Mouse (Mus musculus): ENCODE data around the gene Gm20388. TPM values are rescaled to one million over a fixed set of nuclear protein-coding genes. Genes with fewer than 3 reads are reported as not detected.

Gm20388 gene
- total RNA-seq, 2 experiments from 2014 or later, result 18.6 TPM; not detected in 1

DNA sequence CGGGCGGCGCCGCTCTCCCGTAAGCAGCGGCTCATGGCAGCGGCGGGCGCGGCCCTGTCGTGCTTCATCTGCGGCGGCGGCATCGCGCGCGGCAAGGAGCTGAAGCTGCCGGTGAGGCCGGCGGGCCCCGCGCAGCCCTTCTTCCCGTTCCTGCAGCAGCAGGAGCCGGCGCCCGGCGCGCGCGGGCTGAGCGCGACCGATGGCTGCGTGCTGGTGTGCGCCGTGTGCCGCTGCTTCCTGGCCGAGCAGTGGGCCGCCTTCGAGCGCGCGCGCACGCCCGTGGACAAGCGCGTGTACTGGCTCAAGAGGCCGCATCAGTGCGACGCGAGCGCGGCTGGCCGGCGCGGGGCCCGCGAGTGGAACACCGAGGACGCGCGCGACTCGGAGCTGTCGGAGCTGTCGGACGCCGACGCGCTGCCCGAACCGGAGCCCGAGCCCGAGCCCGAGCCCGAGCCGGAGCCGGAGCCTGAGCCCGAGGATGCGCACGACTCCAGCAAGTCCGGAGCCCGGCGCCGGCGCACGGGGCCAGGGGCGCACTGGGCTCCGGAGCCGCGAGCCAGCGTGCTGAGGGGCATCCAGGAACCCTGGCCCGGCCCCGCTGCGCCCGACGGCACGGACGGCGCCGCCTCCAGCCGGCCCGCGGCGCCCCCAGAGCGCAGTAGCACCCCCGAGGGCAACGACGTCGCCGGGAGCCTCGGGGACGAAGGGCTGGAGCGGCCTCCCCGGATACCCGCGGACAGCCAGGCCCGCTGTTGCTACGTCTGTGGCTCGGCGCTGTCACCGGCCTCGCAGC is 318.3 kb downstream of the Gm20388 start:
- peak; percentile 62 to 72 for DNase-seq (ENCODE audit: low spot score in 2 of 2)
- intact Hi-C loops (cut with DNase I), result loop anchor here (5.0 kb wide), 1 partner anchor 38 kb away; no protein-coding TSS in a partner anchor

DNA sequence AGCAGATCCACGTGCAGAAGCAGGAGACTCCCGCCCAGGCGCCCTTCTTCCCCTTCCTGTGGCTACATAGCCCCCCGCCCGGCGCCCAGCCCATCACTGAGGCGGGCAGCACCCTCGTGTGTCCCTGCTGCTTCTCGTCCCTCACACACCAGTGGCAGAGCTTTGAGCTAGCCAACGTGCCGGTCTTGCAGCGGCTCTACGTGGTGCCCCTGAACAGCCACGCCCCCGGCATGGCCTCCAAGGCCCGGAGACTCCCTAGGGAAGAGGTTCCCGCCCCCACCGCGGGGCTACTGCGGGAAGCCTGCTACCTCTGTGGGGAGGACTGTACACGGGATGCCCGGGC is 318.9 kb downstream of the Gm20388 start:
- intact Hi-C loops (cut with DNase I), result loop anchor here (5.0 kb wide), 1 partner anchor 38 kb away; no protein-coding TSS in a partner anchor
- no peak for DNase-seq (ENCODE audit: low spot score in 2 of 2)

DNA sequence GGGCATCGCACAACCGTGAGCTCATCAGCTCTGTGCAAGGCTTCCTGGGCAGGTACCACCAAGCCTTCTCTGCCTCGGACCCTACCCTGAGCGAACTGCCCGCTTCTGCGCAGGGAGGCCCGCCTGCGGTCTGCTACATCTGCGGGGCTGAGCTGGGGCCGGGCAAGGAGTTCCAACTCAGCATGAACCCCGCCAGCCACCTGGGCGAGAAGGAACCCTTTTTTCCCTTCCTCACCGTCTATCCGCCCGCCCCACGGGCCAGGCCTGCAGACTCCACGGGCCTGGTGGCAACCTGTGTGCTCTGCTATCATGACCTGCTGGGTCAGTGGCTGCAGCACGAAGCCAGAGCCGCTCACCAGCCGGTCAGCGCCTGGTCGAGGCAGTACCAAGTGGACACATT is 319.4 kb downstream of the Gm20388 start:
- no peak for DNase-seq (ENCODE audit: low spot score in 2 of 2)
- intact Hi-C loops (cut with DNase I), result no loop called here

DNA sequence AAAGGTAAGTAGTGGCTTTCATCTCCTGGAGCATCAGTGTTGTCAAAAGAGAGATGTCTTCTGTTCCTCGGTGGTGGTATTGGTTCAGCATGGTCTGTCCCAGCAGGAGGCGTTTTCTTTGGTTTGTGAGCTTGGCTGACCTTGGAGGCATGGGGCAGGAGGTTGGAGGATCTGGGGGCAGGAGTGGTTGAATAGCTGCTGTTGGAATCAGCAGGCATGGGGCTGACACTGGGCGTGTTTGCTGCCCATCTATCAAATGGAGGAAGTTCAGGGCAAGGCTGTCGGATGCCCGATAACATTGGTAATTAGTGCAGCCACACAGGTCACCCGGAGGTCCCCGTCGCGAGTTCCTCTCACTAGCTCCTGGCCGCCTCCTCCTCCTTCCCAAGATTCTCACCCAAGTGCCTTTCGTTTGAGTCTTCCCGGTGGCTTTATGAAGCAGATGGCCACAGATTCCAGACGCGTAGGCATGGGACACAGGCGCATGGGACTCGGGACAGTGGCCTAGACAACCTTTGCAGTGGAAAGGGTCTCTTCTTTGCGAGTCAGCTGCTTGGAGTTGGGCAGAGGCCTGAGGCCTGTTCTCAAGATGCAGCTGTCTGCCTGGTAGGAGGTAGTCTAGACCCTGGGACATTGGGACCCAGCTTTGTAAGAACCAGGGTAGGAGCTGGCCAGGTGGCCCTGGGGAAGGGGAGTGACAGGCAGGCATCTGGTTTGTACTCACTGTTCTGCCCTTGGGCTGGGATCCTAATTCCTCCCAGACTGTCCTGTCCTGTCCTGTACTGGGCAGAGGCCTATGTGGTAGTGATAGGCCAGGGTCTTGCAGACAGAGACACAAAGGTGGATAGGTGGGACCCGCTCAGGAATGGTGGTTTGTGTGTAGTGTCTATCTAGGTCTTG is 320.3 kb downstream of the Gm20388 start:
- intact Hi-C loops (cut with DNase I), result no loop called here
- DNase-seq (ENCODE audit: low spot score in 2 of 2), result no peak

DNA sequence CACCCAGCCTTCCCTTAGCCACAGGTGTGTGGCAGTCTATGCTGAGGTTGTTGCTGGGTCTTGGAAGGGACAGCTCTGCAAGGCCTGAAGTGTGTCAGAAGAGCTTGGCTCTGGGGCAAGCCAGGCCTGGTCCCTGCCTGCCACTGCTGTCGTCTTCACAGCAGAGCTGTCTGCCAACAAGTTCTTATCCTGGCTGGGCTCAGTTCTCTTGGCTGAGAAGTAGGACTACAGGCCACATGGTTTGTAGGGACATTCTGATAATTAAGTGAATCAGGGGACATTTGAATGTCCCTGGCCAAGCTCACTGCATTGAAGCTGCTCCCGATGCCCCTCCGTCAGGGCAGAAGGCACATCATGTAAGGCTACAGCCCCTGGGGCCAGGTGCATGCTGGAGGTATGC is 321.2 kb downstream of the Gm20388 start:
- intact Hi-C loops (cut with DNase I), result no loop called here
- no peak for DNase-seq (ENCODE audit: low spot score in 2 of 2)

DNA sequence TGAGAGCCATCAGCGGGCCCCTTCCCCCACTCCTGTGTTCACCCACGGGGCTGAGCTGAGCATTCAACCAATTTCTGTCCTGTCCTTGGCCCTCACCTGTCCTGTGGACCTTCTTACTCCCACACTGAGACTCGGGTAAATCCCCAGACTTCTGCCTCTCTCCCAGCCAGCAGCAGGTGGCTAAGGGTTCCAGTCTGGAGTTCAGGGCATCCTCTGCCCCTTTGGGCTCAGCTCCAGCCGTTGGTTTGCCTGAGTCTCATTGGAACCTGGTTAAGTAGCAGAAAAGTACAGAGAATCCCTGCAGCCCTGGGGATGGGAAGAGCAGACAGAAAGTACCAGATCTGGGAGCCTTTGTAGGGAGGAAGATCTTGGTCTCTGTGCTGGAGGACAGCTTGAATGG is 321.8 kb downstream of the Gm20388 start:
- DNase-seq (ENCODE audit: low spot score in 2 of 2), result no peak
- intact Hi-C loops (cut with DNase I), result no loop called here

DNA sequence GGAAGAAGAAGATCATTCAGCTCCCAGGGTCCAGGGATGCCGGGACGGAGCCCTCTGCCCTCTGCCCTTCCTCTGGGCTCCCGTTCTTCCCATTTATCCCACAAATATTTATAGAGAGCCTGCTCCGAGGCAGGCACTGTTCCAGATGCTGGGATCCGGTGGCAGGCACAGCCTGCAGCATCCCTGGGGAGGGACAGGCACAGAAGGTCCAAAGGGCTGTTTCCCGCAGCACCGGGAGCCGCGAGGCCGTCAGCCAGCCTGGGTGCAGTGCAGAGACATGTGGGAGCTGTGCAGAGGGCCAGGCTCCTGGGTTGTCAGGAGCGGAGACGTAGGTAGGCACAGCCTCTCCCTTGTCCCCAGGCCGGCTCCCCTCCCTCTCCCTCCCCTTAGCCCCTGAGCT is 322.3 kb downstream of the Gm20388 start:
- intact Hi-C loops (cut with DNase I), result no loop called here
- DNase-seq (ENCODE audit: low spot score in 2 of 2), result no peak

DNA sequence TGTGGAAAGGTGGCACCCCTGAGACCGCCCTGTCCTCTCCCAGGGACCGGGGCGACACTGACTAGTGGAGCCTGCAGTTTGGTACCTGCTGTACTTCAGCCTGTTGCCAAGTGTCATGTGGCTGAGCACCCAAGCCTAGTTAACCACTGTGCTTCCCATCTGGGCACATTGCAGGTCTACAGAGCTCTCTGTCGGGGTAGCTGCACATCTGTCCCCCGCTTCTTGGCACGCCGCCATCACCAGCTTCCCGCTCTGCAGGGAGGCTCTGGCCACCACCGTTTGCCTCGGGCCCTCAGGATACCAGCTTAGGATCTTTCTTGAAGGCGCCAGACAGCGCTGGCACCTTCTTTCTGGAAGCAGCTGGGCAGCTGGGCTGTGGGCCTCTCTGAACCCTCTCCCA is 323.8 kb downstream of the Gm20388 start:
- intact Hi-C loops (cut with DNase I), result no loop called here
- peak in 1 of 2 experiments; percentile 21 for DNase-seq (ENCODE audit: low spot score in 2 of 2)

DNA sequence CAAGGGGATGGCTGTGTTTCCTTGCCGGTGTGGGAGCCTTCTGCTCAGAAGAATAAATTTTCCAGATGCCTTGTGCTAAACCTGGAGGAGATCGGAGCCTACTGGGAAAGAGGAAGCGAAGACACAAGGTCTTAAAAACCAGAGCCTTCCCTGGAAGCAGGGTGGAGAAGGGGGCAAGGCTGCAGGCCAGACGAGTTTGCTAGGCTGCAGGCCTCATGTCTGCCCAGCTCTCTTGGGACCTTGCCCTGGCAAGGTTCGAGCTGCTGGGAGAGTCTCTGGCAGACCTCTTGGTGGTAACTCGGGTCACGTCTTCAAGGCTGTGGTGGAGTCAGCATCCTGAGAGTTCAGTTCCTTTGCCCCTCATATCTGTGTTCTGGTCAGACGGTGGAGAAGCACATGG is 324.2 kb downstream of the Gm20388 start:
- intact Hi-C loops (cut with DNase I), result no loop called here
- DNase-seq (ENCODE audit: low spot score in 2 of 2), result no peak

DNA sequence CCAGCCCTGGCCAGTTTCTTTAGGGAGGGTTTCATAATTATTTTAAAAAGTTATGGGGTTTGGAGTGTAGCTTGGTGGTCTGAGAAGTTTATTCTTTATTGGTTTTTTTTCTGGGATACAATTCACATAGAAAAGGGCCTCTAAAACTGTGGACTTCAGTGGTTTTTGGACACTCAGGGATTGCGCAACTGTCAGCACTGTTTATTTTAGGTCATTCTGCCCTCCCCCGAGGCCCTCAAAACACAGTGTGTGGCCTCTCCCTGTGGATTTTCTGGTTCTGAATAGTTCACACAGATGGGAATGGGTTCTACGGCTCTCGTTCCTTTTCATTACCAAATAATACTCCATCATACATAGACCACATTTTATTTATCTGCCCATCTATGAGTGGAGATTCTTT is 332.6 kb downstream of the Gm20388 start:
- intact Hi-C loops (cut with DNase I), result no loop called here
- DNase-seq (ENCODE audit: low spot score in 2 of 2), result no peak

DNA sequence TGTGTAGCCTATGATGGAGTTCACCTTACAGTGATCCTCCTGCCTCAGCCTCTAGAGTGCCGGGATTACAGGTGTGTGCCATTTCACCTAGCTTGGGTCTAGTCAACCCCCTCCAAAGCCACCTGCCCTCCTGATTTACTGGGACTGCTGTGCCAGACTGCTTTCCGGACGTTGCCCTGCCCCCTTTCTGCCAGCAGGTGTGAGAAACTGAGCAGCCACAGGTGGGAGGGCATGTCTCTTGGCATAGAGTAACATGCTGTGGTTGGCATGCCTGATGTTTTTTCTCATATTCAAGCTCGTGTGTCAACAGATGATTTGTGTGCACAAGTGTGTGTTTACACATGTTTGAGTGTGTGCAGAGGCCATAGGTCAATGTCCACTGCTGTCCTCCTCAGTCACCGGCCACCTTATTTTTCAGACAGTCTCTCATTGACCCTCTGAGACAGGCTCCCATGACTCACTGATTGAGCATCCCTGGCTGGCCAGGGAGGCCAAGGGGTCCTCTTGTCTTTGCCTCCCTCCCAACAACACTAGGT is 333.3 kb downstream of the Gm20388 start:
- intact Hi-C loops (cut with DNase I), result no loop called here
- DNase-seq (ENCODE audit: low spot score in 2 of 2), result no peak

DNA sequence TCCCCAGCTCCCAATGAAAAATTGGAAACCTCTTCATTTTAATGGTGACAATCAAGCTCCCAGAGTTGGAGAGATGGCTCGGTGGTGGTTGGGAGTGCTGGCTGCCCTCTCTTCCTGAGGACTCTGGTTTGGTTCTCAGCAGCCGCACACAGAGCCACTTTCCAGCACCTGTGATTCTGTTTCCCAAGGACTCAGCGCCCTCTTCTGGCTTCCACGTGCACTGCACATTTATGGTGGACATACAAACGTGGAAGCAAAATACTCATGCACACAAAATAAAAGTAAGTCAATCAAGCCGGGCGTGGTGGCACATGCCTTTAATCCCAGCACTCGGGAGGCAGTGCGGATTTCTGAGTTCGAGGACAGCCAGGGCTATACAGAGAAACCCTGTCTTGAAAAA is 333.9 kb downstream of the Gm20388 start:
- no peak for DNase-seq (ENCODE audit: low spot score in 2 of 2)
- intact Hi-C loops (cut with DNase I), result no loop called here

DNA sequence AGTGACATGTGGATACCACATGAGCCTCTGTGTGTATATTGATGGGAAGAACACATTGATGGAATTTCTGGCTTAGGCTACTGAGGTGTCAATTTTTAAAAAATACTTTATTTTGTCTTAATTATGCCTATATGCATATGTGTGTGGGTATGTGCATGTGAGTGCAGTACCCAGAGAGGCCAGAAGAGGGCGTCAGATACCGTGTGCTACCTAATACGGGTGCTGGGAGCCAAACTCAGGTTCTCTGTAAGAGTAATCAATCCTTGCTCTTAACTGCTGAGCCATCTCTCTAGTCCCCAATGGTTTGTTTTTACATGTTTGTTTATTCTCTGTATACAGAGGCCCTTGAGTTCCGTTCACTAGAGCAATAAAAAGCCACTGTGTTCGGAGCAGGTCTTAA is 337.0 kb downstream of the Gm20388 start:
- no peak for DNase-seq (ENCODE audit: low spot score in 2 of 2)
- intact Hi-C loops (cut with DNase I), result no loop called here

DNA sequence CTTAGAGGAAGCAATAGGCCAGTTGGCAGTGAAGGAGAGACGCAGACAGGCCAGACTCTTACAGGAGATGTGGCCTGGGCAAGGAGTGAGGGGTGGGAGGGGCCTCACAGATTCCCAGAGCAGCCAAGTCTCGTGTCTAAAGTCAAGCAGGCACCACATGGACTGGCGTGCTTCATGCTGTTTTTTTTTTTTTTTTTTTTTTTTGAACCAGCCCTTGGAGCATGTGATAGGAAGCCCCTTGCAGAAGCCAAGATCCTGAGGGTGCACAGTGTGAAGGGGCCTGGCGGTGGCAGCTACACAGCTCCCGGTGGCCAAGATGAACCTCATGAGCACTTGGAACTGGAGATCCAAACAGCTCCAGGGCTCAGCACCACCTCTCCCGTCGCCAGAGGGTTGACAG is 337.4 kb downstream of the Gm20388 start:
- DNase-seq (ENCODE audit: low spot score in 2 of 2), result no peak
- intact Hi-C loops (cut with DNase I), result no loop called here

DNA sequence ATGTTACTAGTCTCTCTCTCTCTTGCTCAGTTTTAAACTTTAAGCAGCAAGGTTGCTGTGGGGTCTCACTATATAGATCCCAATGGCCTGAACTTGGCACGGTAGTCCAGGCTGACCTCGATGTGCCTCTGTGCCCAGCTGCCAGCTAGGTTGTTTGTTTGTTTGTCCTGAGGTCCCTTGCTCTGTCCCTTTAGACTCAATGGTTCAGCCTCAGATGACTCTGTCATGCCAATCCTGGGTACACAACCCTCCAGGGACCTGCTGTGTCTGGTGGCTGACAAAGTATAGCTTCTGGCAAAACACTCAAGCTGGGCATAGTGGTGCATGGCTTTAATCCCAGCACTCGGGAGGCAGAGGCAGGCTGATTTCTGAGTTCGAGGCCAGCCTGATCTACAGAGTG is 337.8 kb downstream of the Gm20388 start:
- intact Hi-C loops (cut with DNase I), result no loop called here
- no peak for DNase-seq (ENCODE audit: low spot score in 2 of 2)

DNA sequence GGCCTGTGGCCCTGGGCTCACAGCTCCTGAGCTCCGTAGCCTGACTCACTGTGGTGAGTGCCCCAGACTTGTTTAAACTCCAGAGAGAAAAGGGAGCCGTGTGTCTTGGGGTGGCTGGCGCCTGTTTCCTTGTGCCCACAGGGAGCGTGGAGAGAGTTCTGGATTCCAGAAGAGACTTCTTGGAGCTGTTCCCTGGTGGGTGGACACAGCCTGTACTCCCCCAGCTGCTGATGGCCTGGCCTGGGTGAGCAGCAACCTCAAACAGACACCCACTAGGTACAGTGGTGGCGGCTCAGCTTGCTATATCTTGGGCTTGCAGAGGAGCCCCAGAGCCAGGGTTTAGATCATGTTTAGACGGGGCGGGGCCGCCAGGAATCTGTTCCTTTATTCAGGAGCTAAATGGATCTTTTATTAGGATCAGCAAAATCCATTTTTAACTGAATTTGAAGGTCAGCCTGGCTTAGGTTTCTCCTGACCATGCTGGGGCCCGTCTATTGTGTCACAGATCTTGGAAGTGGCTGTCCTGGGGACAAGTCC is 339.2 kb downstream of the Gm20388 start:
- intact Hi-C loops (cut with DNase I), result no loop called here
- no peak for DNase-seq (ENCODE audit: low spot score in 2 of 2)

DNA sequence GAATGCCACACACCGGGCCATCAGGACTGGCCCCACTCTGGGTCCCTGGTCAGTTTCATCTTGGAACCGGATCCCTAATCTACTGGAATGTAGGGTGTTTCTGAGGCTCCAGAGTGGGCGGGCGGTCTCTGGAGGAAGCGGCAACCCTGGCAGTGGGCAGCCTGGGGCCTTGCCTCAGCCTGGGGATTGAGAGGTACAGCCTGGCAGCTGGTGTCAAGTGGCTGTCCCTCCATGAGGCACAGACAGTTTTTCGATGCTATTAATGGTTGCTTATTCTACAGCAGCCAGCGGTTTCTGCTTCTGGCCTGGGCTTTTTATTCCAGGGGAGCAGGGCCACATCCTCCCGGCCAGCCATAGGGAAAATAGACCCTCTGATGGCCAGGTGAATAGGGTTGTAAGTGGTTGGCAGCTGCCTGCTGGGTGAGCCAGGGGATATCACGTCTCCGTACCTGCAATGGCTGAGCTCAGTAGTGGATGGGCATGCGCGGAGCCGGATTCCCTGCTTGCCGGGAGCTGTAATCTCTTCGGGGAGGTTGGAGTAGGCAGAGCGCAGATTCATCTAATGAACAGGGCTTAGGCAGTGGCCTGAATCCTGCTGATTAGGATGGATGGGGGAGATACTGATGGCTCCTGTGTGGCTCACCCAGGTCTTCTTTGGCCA is 340.2 kb downstream of the Gm20388 start:
- DNase-seq (ENCODE audit: low spot score in 2 of 2), result peak in 1 of 2 experiments; percentile 37
- intact Hi-C loops (cut with DNase I), result no loop called here

DNA sequence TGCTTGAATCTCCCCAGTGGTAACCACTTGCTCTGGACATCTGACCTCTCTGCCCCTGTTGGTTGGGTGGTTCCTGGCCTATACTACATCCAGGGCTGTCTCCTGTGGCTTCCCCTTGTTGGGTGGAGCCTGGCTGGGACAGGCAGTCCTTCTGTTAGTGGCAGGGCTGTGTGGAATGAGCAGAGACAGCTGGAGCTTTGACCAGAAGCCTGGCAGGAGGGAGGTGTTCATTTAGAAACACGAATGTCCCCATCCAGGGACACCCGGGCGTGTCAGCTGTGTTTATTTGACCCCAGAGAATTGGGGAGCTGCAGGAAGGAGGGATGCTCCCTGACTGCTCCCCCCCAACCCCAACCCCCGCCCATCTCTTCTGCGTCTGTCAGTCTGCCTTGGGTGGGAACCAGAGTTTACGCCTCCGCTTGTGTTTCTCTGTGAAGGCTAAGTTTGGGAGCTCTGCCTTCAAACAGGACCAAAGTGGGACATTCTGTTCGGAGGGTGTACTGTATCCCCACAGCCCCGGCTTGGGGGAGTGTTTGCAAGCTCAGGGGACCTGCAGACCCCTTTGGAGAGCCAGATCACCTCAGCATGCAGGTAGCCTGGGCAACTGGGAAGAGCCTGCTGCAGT is 340.9 kb downstream of the Gm20388 start:
- intact Hi-C loops (cut with DNase I), result no loop called here
- DNase-seq (ENCODE audit: low spot score in 2 of 2), result peak in 1 of 2 experiments; percentile 69

DNA sequence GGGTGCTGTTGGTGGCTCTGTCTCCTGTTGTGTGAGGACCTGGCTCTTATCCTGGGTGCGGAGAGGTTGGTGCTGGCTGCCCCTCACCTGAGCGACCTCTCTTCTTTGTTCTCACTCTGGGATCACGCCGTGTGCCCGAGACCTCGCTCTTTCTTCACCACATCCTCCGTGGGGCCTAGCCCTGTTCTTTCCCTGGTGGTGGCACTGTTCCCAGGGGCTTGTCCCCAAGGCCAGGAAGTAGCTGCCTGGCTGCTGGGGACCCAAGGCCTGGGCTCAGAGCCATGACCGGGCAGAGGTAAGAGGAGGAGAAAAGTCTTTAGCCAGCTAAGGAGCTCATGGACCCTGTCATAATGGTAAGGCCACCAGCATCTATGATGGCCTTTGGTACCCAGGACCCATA is 343.0 kb downstream of the Gm20388 start:
- intact Hi-C loops (cut with DNase I), result no loop called here

More for the DNA sequence above, 343.0 kb downstream of the Gm20388 start:
- no peak for DNase-seq (ENCODE audit: low spot score in 2 of 2)
